Mouse (Mus musculus): ENCODE measurements at regions not wholly inside any gene's neighbourhood (a gene's known extent, or its start where the extent isn't known, plus 50 kb on each side); places are given as distances from the start of the nearest gene placed in this dataset.
"Not testable (repeated sequence)": the region's sequence is repeated elsewhere in the genome, so short reads cannot be mapped to it uniquely, and the experiment has no call there.

DNA sequence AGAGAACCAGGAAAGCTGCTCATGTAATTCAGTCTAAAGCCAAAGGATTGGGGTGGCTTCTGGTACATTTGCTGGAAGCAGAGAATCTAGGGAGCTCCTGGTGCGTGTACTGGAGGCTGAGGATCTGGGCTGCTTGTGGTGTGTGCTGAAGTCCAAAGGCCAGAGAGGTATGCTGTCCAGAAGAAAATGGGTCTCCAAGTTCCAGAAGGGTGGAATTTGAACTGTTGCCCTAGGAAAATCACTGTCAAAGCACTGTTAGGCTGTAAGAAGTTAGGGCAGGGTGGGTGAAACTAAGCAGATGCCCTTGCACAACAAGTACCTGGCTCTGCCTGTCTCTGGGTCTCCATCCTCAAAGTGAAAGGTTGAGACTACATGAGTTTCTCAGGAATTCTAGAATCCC, 201.9 kb upstream of the Serp2 start:
- DNase-seq (ENCODE audit: low read depth, low spot score), result no peak

DNA sequence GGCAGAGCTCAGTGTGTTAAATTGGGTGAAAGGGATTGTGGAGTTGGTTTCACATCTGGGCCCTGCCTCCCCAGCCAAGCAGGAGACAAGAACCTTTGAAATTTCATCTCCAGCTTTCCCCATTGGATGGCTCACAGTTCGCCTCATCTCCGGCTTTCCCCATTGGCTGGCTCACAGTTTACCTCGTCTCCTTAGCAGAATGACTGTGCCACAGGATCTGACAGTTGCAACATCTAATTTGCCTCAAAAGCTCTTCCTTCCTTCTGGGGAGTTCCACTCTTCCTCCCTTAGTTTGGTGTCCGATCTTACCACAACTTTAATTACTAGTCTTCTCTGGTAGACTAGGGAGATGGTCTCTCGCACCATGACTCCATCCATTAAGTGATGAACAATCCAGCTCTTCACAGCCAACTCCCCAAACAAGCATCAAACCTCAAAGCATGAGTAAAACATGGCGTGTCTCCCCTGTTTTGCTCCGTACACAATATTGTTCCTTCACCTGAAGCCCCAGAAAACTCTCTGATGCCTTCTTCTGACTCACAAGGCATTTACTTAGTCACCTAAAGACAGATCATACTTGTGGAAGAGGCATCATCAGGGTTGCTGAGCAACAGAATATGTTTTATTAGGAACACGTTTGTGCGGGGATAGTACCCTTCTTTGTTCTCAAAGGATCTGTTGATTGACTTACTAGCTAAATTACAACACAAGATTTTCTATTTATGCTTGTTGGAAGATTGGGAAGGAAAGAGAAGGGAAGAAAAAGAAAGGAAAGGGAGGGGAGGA, 199.1 kb upstream of the Serp2 start:
- no peak for DNase-seq (ENCODE audit: low read depth, low spot score)

DNA sequence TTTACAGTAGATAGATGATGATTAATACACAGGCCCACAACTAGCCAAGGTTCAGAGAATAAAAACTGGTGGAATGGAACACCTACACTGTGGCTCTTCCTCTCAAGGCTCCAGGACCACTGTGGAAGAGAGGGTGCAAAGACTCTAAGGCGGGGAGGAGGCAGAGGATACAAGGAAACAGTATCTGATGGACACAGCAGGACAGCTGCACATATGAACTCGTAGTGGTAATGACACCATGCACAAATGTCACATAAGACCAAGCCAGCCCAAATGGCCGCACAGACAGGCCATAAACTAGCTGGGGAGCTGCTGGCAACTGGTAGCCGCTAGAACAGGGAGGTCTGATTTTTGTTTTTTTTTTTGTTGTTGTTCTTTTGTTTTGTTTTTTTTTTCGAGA, 197.0 kb upstream of the Serp2 start:
- no peak for DNase-seq (ENCODE audit: low read depth, low spot score)

DNA sequence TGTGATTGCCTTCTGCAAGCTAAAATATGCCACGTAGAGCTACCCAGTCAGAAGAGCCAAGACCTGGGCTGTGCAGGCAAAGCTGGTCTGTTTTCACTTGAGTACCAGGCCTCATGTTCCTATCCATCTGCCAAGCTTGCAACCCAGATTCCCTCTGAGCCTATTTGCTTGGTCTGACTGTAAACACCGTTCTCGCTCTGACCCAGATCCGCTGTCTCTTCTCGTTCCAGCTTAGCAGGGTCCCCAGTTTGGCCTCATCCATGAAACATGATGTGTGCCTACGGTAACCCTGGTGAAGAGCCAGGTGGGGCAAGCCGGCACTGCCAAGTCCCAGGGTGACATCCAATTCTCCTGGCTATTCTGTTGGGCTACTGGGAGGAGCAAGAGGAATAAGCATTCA, 192.5 kb upstream of the Serp2 start:
- DNase-seq (ENCODE audit: low read depth, low spot score), result no peak

DNA sequence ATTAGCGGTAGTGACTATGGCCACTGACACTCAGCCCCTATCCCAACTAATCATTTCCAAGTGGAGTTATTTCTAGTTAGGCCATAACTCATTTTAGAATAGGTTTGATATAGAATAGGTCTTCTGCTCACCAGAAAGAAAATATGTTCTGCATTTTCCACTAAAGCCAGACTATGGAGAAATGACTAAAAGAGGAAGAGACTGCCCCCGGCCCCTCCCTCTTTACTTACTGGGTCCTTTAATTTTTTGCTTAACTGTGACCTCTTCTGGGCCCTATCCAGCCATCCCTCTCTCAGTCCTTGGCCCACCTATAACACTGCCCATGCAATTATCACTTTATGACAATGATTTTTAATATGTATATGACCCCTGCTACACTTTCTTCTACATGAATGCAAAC, 192.0 kb upstream of the Serp2 start:
- DNase-seq (ENCODE audit: low read depth, low spot score), result no peak

DNA sequence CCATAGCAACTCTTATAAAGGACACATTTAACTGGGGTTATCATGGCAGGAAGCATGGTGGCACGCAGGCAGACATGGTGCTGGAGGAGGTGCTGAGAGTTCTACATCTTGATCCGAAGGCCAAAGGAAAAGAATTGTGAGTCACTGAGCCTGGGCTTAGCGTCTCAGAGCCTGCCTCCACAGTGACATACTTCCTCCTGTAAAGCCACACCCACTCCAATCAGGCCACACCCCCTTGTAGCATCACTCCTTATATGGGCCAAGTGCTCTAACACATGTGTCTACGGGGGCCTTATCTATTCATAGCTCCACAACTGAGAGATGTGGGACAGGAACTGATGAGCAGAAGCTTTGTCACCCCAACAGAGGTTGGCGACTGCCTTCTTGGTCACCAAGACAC, 191.1 kb upstream of the Serp2 start:
- DNase-seq (ENCODE audit: low read depth, low spot score), result no peak

DNA sequence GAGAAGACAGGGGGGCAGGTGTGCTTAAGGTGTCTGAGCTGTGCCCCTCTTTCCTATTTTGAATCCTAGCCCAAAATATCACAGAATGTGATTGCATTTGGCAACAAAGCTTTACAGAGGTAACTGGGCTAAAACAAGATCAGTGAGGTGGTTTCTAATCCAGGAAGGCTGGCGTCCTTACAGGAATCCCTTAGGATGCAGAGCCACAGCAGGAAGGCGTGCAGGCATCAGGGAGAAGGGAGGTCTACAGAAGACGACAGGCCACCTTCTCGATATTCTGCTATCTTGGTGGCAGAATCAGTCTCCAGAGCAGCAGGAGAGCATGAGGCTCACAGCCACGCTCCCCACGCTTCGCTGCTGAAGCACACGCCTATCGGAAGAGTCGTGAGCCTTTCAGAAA, 189.6 kb upstream of the Serp2 start:
- no peak for DNase-seq (ENCODE audit: low read depth, low spot score)

DNA sequence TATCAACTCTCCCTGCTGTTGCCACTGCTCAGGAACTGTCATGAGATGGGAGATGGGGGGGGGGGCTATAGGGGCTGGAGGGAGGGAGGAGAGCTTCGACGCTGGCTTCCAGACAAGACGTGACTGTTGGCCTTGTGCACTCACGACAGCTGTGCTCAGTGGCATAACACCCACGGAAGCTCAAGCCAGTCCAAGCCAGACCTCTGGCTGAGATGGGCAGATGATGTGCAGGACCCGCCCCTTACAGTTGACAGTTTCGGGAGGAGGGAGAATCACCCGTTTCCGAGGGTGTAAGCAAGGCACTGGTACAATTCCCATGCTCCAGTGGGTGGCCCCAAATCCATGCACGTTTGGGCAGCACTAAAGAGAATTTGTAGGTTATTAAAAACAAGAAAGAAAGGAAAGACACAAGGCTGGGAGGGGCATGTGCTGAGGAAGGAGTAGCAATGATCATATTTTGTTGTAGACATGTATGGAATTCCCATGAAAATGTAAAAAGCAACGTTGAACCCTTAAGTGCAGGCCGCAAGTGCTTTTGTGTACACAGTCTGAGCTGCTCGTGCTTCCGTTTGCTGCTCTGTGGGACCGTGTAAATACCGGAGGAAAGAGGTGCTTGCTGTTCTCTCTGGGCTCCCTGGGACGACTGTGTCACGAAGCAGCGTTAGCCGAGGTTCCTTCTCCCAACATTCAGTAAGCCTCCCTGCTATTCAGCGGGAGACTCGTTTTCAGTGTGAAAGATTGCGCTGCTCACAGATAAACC, 188.2 kb upstream of the Serp2 start:
- no peak for DNase-seq (ENCODE audit: low read depth, low spot score)

DNA sequence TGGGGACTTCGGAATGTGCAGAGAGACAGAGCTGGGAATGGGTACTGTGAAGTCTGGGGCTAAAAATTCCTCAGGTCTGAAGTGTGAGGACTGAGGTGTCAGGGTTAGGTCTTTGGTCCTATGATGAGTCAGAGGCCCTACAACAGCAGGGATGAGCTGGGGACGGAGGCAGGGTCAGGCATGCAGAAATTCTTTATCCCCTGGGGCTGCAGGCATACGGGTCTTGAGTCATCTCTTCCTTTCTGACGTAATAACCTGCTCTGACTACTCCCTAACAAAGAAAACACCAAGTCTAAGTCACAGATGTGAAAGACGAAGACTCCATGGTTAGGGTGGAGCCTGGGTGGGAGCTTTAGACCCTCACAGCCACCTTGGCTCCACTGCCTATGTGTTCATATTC, 185.6 kb upstream of the Serp2 start:
- DNase-seq (ENCODE audit: low read depth, low spot score), result no peak

DNA sequence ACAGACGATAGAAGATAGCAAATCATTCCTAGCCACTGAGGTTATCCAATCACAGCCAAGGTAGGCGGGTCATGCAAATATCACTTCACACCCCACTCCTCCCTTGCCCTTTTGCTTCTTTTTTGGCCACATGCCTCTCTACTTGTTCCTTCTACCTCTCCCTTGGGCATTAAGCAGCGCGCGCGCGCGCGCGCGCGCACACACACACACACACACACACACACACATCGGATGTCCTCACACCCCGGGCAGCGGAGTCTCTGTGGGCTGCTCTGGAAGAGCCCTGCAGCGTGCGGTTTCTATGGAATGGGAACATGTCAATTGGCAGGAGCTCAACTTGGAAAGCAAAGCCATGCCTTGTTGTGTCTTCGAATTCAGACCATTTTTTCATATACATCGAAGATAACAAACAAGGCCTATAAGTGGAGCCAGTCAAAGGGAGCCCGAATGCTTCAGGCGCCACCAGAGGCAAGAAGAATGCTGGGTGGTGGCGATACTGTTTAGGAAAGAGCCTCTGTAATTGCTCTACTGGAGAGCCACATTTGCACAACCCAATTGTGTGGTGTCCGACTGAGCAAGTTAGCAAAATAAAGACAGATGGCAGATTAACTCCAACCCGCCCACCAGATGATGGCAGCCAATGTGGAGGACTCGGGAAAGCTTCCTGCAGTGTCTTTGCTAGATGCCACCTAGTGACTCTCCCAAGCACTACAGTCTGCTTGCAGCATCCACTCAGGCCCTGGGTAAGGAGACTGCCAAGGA, 183.3 kb upstream of the Serp2 start:
- peak; percentile 52 for DNase-seq (ENCODE audit: low read depth, low spot score)

DNA sequence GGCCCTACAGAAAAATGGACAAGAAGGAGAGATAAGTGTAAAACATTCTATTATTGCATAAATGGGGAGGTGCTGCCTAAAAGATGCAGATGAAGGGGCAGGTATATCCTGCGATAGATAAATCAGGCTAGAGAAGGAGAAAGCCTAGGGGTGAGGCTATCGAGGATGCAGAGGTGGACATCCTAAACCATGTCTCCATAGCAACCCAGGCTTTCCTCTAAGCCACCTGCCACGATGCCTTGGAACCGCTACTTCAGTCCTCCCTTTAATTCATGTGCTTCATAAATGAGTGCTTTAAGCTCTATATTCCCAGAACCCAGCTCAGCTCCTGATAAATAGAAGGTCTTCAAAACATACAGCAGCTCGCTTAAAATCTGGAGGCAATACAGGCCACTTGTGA, 179.3 kb upstream of the Serp2 start:
- no peak for DNase-seq (ENCODE audit: low read depth, low spot score)

DNA sequence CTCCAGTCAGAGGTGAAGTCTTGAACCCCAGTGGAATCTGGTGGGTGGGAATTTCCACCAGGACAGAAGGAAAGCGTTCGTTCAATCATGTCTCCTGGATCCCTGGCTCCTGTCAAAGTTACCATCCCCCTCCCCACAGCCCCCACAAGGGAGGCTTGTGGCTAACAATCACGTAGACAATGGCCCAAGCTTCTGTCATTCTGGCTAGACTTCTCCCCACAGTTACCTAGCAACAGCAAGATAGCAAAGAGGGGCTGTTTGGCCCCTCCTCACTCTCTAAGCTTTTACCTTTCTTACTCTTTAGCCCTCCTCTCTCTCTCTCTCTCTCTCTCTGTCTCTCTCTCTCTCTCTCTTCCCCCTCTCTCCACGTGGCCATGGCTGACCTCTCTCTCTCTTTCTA, 178.4 kb upstream of the Serp2 start:
- DNase-seq (ENCODE audit: low read depth, low spot score), result no peak

DNA sequence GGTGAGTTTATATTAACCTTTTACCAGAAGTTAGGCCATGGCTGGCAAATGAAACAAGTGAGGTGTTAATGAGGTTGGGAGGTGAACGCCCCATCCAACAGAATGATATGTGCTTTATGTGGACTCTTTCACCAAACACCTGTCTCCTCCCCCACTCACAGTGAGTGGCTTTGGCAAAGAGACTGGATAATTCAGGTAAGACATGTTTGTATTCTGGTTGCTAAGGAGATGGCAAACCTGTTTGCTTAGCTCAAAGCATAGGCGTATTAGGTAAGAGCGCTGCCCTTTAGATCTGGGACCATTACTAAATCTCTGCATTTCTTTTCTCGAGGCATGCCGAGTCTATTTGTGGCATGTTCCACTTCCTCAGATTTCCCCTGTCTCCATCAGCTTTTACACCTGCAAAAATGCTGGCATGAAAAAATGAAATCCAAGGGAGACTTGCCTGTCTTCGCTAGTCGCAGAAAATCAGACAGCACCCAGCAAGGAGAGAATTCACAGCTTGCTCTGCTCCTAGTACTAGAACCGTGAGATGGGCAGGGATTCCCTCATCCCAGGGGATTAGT, 176.7 kb upstream of the Serp2 start:
- no peak for DNase-seq (ENCODE audit: low read depth, low spot score)

DNA sequence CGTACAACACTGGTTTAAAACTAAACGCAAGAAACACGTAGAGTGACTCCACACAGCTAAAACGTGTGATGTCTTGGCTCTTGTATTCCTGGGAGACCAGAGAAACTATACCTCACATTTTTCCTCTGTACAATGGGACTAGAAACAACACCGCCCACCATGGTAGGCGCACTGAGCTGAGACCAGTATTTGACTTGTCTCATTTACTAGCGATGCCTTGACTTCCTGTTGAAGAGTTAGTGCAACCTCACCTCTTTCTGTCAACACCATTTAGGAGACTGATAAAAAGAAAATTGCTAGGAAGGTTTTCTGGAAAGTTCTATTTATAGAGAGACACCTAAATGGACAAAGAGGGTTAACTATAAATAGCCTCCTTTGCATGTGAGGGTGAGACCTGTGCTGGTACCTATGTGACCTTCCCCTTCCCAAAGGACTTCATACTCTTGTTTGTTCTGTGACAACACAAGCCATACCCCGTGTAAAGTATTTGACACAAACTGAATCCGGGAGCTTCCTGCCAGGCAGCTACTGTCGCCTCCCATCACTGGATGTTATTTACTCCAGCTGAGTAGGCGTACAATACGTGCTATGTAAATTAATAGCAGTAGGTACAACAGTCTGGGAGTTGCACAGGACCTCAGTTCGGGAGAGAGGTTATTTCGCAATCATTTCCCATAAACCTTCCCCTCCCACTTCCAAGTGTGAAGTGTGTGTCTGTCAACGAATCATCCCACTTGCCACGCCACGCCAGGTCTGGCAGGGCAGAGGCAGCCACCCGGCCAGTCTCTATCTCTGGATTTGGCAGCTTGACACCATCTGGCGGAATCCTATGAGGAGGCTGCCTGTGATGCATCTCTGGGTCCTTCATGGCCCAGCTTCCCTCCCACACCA, 174.7 kb upstream of the Serp2 start:
- DNase-seq (ENCODE audit: low read depth, low spot score), result no peak

DNA sequence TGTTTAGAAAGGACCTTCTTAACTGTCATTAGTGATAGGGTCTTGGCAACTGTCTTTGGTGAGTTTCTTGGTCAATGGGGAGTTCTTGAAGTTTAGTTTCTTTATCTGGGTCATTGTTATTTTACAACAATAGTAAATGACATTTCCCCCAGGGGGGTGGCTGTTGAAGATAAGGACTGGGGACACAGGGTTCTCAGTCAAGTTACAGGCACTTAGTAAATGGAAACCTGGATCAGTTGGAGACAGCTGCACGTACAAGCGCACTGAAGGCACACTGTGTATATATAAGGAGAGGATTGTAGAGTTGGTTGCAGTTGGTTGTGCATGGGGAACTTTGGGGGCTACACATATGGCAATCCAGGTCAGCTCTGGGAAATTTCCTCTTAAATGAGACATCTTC, 169.2 kb upstream of the Serp2 start:
- DNase-seq (ENCODE audit: low read depth, low spot score), result no peak

DNA sequence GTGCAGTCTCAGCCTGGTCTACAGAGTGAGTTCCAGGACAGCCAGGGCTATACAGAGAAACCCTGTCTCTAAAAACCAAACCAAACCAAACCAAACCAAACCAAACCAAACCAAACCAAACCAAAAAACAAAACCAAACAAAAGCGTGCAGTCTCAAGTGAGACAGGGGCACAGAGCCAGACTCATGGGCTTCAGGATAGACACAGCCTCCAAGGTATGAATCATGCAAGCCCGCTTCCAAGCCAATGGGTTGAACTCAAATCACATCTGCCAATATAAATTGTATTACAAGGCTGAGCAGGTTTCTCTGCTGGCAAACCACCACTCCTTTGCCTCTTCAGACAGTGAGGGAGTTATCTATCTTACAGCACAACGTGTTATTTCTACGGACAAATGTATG, 168.5 kb upstream of the Serp2 start:
- DNase-seq (ENCODE audit: low read depth, low spot score), result not testable (repeated sequence)

DNA sequence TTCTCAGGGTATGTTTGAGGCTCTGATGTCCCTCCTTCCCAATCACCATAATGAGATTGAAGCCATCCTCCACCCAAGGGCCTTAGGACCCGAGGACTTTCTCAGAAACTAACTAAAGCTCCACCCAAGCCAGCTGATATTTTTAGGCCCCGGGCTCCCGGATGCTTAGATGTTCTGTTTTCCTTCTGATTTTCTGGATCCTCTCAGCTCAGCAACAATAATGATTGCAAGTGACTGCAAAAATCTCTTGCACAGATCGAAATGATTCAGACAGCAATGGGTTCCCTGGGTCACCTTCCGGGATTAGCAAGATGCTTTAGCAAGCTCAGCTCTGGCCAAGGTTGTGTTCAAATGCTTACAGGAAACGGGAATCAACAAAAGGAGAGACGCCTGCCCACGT, 168.1 kb upstream of the Serp2 start:
- DNase-seq (ENCODE audit: low read depth, low spot score), result no peak

DNA sequence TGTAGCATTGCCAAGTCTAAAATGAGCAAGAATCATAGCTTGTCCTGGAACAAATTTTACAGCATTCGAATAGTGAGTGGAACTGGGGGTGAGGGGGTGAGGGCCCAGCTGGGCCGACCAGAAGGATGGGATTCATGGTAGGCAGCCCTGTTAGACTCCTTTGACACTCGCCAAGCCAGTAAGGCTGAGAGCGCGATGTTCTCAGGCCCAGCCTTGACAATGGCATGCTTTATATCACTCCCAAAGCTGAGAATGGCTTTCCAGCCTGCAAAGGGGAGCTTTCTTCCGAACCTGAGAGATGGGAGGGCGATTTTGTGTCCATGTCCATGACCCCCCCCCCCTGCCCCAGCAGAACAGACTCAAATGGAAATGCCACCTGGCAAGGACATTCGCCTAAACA, 167.7 kb upstream of the Serp2 start:
- DNase-seq (ENCODE audit: low read depth, low spot score), result no peak

DNA sequence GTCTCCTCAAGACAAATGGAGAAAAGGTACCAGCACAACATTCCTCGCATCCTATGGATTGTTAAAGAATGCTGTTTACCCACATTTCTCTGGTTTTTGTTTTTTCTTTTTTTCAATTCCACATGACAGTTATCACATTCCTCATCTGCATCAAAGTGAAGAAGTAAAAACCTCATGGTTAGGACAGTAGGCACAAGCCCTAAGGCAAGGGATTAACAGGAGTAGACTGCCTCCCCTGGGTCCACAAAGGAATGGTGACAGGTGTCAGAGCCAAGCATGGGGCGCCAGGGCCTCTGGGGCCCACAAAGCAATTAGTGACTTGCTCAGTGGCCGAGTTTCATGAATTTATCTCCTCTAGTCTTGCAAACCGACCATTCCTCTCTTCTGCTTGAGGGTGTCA, 166.9 kb upstream of the Serp2 start:
- DNase-seq (ENCODE audit: low read depth, low spot score), result no peak

DNA sequence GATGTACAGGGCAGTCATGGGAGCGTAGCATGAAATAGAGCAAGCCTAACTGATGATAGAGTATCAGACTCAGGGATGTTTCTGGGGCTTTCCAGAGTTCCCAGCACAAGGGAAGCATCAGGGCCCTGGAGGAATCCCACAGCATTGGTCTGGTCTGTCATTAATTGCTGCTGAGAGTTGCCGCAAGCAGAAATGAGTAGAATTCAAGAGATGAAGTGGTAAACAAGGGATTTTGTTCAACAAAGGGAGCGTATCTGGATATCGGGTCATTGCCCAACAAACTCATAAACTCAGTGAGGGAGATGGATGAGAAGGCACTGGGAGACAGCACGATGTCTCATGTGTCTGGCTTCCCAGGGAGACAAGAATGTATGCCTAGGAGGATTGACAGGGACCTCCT, 165.6 kb upstream of the Serp2 start:
- DNase-seq (ENCODE audit: low read depth, low spot score), result no peak

DNA sequence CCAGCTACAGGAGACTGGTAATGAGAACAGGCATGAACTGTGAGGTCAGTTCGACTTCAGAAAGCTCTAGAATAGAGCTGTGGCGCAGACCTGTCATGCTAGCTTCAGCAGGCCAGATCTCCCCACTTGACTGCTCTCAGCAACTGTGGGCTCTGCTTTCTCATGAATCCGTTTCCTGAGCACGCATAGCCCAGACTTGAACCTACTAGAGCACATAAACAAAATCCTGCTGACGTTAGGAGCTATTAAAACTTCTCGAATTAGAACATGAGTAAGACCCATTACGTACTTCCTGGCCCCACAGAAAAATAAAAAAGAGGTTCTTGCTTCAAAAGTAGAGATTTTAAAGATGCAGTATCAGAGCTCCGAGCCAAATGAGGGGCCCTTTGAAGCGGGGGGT, 165.1 kb upstream of the Serp2 start:
- no peak for DNase-seq (ENCODE audit: low read depth, low spot score)
